Mouse (Mus musculus): Measurements from ENCODE around the gene Pla2g5.

- TF ChIP-seq CTCF (IDR thresholded peaks at IDR 0.05; ENCODE audit: low read depth) (no peak), EP300 (IDR thresholded peaks at IDR 0.05; ENCODE audit: low read depth) (no peak)
Observed at GRCm38 (mm10) chr4:138800134-138800744, 63.0 kb downstream of the Pla2g5 start.
